Mouse (Mus musculus) mouse embryonic stem cell (cell line): Measurements from ENCODE around the gene Rnf207.

Source experiments
- in situ Hi-C, 2 experiments: fragments of 300-500 bp; cut with MboI; formaldehyde crosslinking; loops; 1 replicate in 1 of 2; 3 replicates in 1 of 2; pipeline ENCODE4 v1.14.3; 2019 to 2020; ENCODE audit warnings: low sequenced_read_pairs in 2 of 2, low pct_unique_long_range_greater_than_20kb in 1 of 2, mixed read lengths in 1 of 2; ENCODE audit not compliant: unreplicated experiment in 1 of 2

The Rnf207 gene

GRCm38 (mm10) chr4:152283186-152283950 is 35.4 kb downstream of the Rnf207 start:
- in situ Hi-C loops, result no loop called here

- in situ Hi-C loops, result no loop called here
Measured at GRCm38 (mm10) chr4:152282721-152283120, 36.1 kb downstream of the Rnf207 start.

- in situ Hi-C loops, result no loop called here
Measured at GRCm38 (mm10) chr4:152281601-152282000, 37.2 kb downstream of the Rnf207 start.

- in situ Hi-C loops, result no loop called here
Measured at GRCm38 (mm10) chr4:152278986-152279385, 39.8 kb downstream of the Rnf207 start.

GRCm38 (mm10) chr4:152277916-152278315 is 40.9 kb downstream of the Rnf207 start:
- in situ Hi-C loops, result no loop called here

- in situ Hi-C loops, result no loop called here
Measured at GRCm38 (mm10) chr4:152276389-152277347, 42.1 kb downstream of the Rnf207 start.

GRCm38 (mm10) chr4:152274681-152275131 is 44.1 kb downstream of the Rnf207 start:
- in situ Hi-C loops, result no loop called here

- in situ Hi-C loops, result no loop called here
Measured at GRCm38 (mm10) chr4:152273621-152274236, 45.1 kb downstream of the Rnf207 start, which contains the start of gene Gpr153. Gene Gpr153, plus strand, starts transcription at chr4:152274232.

- in situ Hi-C loops, result no loop called here
Measured at GRCm38 (mm10) chr4:152273191-152273590, 45.6 kb downstream of the Rnf207 start.

GRCm38 (mm10) chr4:152272449-152273049 is 46.2 kb downstream of the Rnf207 start:
- in situ Hi-C loops, result no loop called here

GRCm38 (mm10) chr4:152272006-152272405 is 46.8 kb downstream of the Rnf207 start:
- in situ Hi-C loops, result no loop called here

GRCm38 (mm10) chr4:152271334-152271733 is 47.5 kb downstream of the Rnf207 start:
- in situ Hi-C loops, result no loop called here

- in situ Hi-C loops, result no loop called here
Measured at GRCm38 (mm10) chr4:152270599-152270998, 48.2 kb downstream of the Rnf207 start.

GRCm38 (mm10) chr4:152269967-152270366 is 48.8 kb downstream of the Rnf207 start:
- in situ Hi-C loops, result no loop called here

GRCm38 (mm10) chr4:152267748-152268369 is 50.9 kb downstream of the Rnf207 start:
- in situ Hi-C loops, result no loop called here

- in situ Hi-C loops, result no loop called here
Measured at GRCm38 (mm10) chr4:152266236-152266895, 52.4 kb downstream of the Rnf207 start.

- in situ Hi-C loops, result no loop called here
Measured at GRCm38 (mm10) chr4:152265791-152266190, 53.0 kb downstream of the Rnf207 start.
